Mouse (Mus musculus): ENCODE measurements around the gene Sectm1a.
"Not testable (repeated sequence)": the region's sequence is repeated elsewhere in the genome, so short reads cannot be mapped to it uniquely, and the experiment has no call there.

Gene Sectm1a

GRCm38 (mm10) chr11:121081120-121081519 is at the start of gene Sectm1a:
Gene Sectm1a (minus strand): TSS chr11:121081220.
- DNase-seq = no peak

- no peak for DNase-seq
These were observed 48.6 kb upstream of the Sectm1a start for GRCm38 (mm10) chr11:121129616-121130015.

- DNase-seq = no peak
These were observed 46.4 kb upstream of the Sectm1a start for GRCm38 (mm10) chr11:121127441-121127840.

GRCm38 (mm10) chr11:121126395-121126794 is 45.4 kb upstream of the Sectm1a start:
- DNase-seq = peak; percentile 54

GRCm38 (mm10) chr11:121125522-121126172 is 44.6 kb upstream of the Sectm1a start:
- DNase-seq = no peak

GRCm38 (mm10) chr11:121123438-121123837 is 42.4 kb upstream of the Sectm1a start:
- DNase-seq = no peak

- DNase-seq = no peak
These were observed 41.1 kb upstream of the Sectm1a start for GRCm38 (mm10) chr11:121122024-121122670.

- no peak for DNase-seq
These were observed 40.1 kb upstream of the Sectm1a start for GRCm38 (mm10) chr11:121121151-121121550.

- DNase-seq = no peak
These were observed 37.6 kb upstream of the Sectm1a start, which contains the start of gene Tex19.2 for GRCm38 (mm10) chr11:121118577-121118976. Gene Tex19.2 (minus strand): TSS chr11:121118677.

GRCm38 (mm10) chr11:121118106-121118505 is 37.1 kb upstream of the Sectm1a start:
- DNase-seq = no peak

- peak; percentile 50 for DNase-seq
These were observed 31.2 kb upstream of the Sectm1a start for GRCm38 (mm10) chr11:121112091-121112775.

GRCm38 (mm10) chr11:121111601-121112000 is 30.6 kb upstream of the Sectm1a start:
- DNase-seq = no peak

GRCm38 (mm10) chr11:121111051-121111450 is 30.0 kb upstream of the Sectm1a start:
- no peak for DNase-seq

- DNase-seq = peak; percentile 77
These were observed 29.0 kb upstream of the Sectm1a start for GRCm38 (mm10) chr11:121109986-121110385.

- DNase-seq = peak; percentile 37
These were observed 27.0 kb upstream of the Sectm1a start for GRCm38 (mm10) chr11:121108061-121108460.

GRCm38 (mm10) chr11:121107242-121107641 is 26.2 kb upstream of the Sectm1a start:
- DNase-seq = not testable (repeated sequence)

- DNase-seq = peak; percentile 78
These were observed 20.2 kb upstream of the Sectm1a start for GRCm38 (mm10) chr11:121101124-121101805.

GRCm38 (mm10) chr11:121100692-121101091 is 19.7 kb upstream of the Sectm1a start:
- DNase-seq = peak; percentile 83

- peak; percentile 54 for DNase-seq
These were observed 18.7 kb upstream of the Sectm1a start for GRCm38 (mm10) chr11:121099762-121100161.

GRCm38 (mm10) chr11:121092606-121093585 is 11.9 kb upstream of the Sectm1a start:
- DNase-seq = peak; percentile 44

- DNase-seq = no peak
These were observed 9.9 kb upstream of the Sectm1a start for GRCm38 (mm10) chr11:121090943-121091342.

Measured in kidney, adult 9 months (tissue).